Mouse (Mus musculus): Measurements from ENCODE around the gene Gpr165. TPM values are rescaled to one million over a fixed set of nuclear protein-coding genes. Genes with fewer than 3 reads are reported as not detected.

Gene Gpr165
- polyA plus RNA-seq (2012; rRNA removed): 0.05 and 0.12 TPM in 2 replicates

DNA sequence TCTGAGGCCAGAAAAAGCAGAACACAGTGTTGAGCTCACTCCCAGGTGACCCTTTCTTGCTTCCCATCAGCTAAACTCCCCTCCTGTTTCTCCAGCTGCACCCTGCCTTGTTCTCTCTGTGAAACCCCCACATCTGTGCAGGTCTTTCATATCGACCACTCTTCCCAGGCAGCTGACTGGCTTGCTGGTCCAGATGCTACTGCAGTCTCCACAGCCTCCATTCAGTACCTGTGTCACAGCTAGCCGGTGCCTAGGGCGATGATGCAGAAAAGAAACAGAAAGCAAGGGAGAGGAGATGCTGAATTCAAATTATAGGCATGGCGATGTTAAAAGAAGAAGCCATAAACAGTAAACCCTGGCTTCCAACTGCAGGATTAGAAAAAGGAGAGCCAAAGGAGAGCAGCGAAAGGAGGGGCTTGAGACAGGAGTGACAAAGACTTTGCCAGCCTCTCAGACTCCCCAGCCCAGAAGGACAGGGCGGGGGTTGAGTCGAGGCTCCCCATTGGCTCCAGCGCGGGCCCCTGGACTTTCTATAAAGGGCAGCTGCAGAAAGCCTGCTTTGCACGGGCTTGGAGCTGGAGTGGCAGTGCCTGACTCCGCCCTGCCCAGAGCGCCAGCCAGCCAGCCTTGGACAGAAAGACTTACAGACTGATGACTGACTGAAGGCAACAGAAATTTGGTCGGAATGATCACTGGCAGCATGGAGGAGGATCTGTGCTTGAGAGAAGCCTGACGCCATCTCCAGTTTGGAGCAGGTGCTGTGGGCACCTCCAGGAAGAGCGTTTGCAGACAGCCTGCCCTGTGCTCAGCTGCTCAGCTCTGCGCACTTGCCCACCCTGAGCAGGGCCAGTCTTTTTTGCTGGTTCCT lies at the start of gene Gpr165:
TSS of gene Gpr165 (plus strand) at position 535 of the 868 bp plus-strand sequence.

All from stomach, adult 2 months (tissue).